Mouse (Mus musculus): ENCODE measurements around the gene B020031M17Rik. TPM values are rescaled to one million over a fixed set of nuclear protein-coding genes. Genes with fewer than 3 reads are reported as not detected.
"Not testable (repeated sequence)": the region's sequence is repeated elsewhere in the genome, so short reads cannot be mapped to it uniquely, and the experiment has no call there.

The B020031M17Rik gene
- total RNA-seq (2012; rRNA removed) (2.4 and 2.9 TPM in 2 replicates), total RNA-seq (2014; rRNA removed) (0.88 TPM in 1 of 2 replicates, not detected in the other), polyA plus RNA-seq (2012; ENCODE audit: insufficient read length, low read depth) (1.7 and 1.9 TPM in 2 replicates)

DNA sequence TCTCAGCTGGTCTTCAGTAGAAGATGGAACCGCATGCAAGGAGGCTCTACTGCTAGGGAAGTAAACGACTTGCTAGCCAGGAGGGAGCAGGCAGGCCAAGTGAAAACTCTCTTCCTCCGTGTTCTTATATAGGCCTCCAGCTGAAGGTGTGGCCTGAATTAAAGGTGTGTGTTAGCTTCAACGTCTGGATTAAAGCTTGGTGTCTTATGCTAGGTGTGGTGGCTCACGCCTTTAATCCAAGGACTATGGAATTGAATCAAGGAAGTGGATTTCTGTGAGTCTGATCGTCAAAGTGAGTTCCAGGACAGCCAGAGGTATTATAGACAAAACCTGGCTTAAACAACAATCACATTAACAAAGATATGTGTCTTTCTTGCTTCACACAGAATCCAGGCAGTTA, at the start of gene B020031M17Rik:
Gene B020031M17Rik, minus strand, starts transcription at position 101 of the 400 bp plus-strand sequence.
- H3K4me2 ChIP-seq (ENCODE audit: insufficient read depth, low read depth, poor library complexity, severe bottlenecking); H3K27ac ChIP-seq (ENCODE audit: insufficient read depth, low read depth); H3K9ac ChIP-seq (ENCODE audit: insufficient read depth, low read depth); DNase-seq (ENCODE audit: extremely low read depth); H3K36me3 ChIP-seq (replicated peaks in 1 of 2; ENCODE audit: control insufficient read depth in 1 of 2, insufficient read depth in 1 of 2, low read length in 1 of 2); H3K4me3 ChIP-seq (replicated peaks in 1 of 3; ENCODE audit: low read depth in 2 of 3, low read length in 2 of 3, poor library complexity in 1 of 3); dilution Hi-C loops (cut with MboI; ENCODE audit: extremely low pct_ligation_motif_present, extremely low pct_unique_long_range_greater_than_20kb, low sequenced_read_pairs); H3K9me3 ChIP-seq (replicated peaks; ENCODE audit: low read length); H3K27me3 ChIP-seq (replicated peaks); in situ Hi-C loops (cut with MboI; ENCODE audit: low pct_ligation_motif_present, low pct_unique_long_range_greater_than_20kb, low sequenced_read_pairs); H3K79me2 ChIP-seq (replicated peaks; ENCODE audit: control insufficient read depth, extremely low read depth, insufficient read depth, poor library complexity, severe bottlenecking): not testable (repeated sequence)
- H3K4me1 ChIP-seq (ENCODE audit: control insufficient read depth in 1 of 2, insufficient read depth in 2 of 2), result peaks cover 4 to 27% of the 10 kb centered on the region in 2 experiments

DNA sequence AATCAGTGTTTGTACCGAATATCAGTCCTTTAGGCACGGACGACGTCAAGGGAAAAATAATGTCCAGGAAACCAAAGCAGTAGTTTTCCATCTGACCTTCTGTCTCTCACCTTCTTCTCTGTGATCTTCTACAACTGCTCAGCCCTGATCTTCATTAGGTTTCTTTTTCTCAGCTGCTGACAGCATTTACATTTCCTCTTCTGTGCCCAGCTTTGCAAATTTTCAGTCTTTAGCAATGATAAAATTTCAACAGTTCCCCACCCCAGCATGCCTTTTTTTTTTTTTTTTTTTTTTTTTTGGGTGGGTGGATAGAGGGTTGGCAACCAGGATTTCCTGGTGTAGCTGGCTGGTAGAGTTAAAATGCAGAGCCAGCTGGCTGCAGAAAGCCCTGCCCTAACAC, 48.6 kb upstream of the B020031M17Rik start:
- H3K4me3 ChIP-seq (replicated peaks in 1 of 3; ENCODE audit: low read depth in 2 of 3, low read length in 2 of 3, poor library complexity in 1 of 3); H3K27ac ChIP-seq (ENCODE audit: insufficient read depth, low read depth); H3K9me3 ChIP-seq (replicated peaks; ENCODE audit: low read length); H3K79me2 ChIP-seq (replicated peaks; ENCODE audit: control insufficient read depth, extremely low read depth, insufficient read depth, poor library complexity, severe bottlenecking); H3K27me3 ChIP-seq (replicated peaks); H3K36me3 ChIP-seq (replicated peaks in 1 of 2; ENCODE audit: control insufficient read depth in 1 of 2, insufficient read depth in 1 of 2, low read length in 1 of 2); H3K4me2 ChIP-seq (ENCODE audit: insufficient read depth, low read depth, poor library complexity, severe bottlenecking); H3K4me1 ChIP-seq (ENCODE audit: control insufficient read depth in 1 of 2, insufficient read depth in 2 of 2); H3K9ac ChIP-seq (ENCODE audit: insufficient read depth, low read depth); DNase-seq (ENCODE audit: extremely low read depth); dilution Hi-C loops (cut with MboI; ENCODE audit: extremely low pct_ligation_motif_present, extremely low pct_unique_long_range_greater_than_20kb, low sequenced_read_pairs); in situ Hi-C loops (cut with MboI; ENCODE audit: low pct_ligation_motif_present, low pct_unique_long_range_greater_than_20kb, low sequenced_read_pairs): not testable (repeated sequence)

DNA sequence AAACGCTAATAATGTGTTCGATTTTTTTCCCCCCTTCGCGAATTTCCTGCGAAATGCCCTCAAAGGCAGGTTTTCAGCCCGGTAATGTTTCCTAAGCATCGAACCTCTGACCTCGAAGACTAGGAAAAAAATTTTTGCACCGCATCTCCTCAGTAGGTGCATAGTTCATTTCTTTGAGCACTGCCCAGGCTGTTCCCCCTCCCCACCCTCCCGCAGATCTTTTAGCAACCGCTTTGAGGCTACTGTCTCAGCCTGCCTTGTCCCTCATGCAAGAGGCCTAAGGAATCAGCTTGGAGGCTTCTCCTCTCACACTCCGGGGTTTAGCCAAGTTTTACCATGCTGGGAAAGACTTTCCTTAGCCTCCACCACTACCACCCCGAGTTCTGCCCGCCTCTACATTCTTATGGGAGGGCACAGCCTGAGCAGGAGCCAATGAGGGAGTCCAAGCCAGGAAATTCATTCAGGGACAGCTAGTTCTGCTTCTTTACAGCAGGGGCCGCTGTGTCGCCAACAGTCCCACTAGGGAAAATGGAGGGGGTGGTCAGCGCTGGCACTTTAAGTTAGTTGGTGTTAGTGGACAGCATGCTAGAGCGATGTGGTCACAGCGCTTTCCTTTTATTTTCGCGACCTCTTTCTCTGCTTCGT, 48.0 kb upstream of the B020031M17Rik start:
- H3K79me2 ChIP-seq (replicated peaks; ENCODE audit: control insufficient read depth, extremely low read depth, insufficient read depth, poor library complexity, severe bottlenecking); H3K27ac ChIP-seq (ENCODE audit: insufficient read depth, low read depth); H3K36me3 ChIP-seq (replicated peaks in 1 of 2; ENCODE audit: control insufficient read depth in 1 of 2, insufficient read depth in 1 of 2, low read length in 1 of 2); H3K9me3 ChIP-seq (replicated peaks; ENCODE audit: low read length); H3K9ac ChIP-seq (ENCODE audit: insufficient read depth, low read depth); H3K4me1 ChIP-seq (ENCODE audit: control insufficient read depth in 1 of 2, insufficient read depth in 2 of 2); in situ Hi-C loops (cut with MboI; ENCODE audit: low pct_ligation_motif_present, low pct_unique_long_range_greater_than_20kb, low sequenced_read_pairs); dilution Hi-C loops (cut with MboI; ENCODE audit: extremely low pct_ligation_motif_present, extremely low pct_unique_long_range_greater_than_20kb, low sequenced_read_pairs); H3K4me2 ChIP-seq (ENCODE audit: insufficient read depth, low read depth, poor library complexity, severe bottlenecking); DNase-seq (ENCODE audit: extremely low read depth); H3K4me3 ChIP-seq (replicated peaks in 1 of 3; ENCODE audit: low read depth in 2 of 3, low read length in 2 of 3, poor library complexity in 1 of 3); H3K27me3 ChIP-seq (replicated peaks): not testable (repeated sequence)

DNA sequence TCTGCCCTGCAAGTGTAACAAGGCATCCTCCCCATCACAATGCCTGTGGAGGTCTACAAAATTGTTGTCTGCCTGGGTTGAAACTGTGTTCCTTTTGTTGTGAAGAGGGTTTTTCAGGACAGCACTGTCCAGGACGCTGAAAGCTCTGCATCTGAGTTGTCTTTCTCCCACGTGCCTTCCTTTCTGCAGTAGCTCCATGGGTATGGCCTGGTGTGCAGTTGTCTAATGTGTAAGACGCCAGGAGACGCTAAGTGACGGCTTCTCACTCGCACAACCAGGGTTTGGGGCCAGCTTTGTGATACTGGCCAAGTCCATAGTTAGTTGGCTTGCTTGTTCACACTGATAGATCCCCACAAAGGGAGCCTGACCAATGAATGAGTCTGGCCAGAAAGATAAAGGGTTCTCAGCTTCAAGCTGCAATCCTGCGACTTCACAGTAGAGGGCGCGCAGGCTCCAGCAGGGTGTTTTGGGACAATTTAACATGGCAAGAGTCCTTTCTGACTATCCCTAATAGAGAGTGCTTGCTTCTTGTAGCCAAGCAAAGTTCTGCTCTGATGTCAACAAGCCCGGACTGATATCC, 41.4 kb upstream of the B020031M17Rik start:
- H3K27ac ChIP-seq (ENCODE audit: insufficient read depth, low read depth); H3K4me1 ChIP-seq (ENCODE audit: control insufficient read depth in 1 of 2, insufficient read depth in 2 of 2); H3K9ac ChIP-seq (ENCODE audit: insufficient read depth, low read depth); H3K79me2 ChIP-seq (replicated peaks; ENCODE audit: control insufficient read depth, extremely low read depth, insufficient read depth, poor library complexity, severe bottlenecking); H3K4me3 ChIP-seq (replicated peaks in 1 of 3; ENCODE audit: low read depth in 2 of 3, low read length in 2 of 3, poor library complexity in 1 of 3); in situ Hi-C loops (cut with MboI; ENCODE audit: low pct_ligation_motif_present, low pct_unique_long_range_greater_than_20kb, low sequenced_read_pairs); H3K9me3 ChIP-seq (replicated peaks; ENCODE audit: low read length); H3K27me3 ChIP-seq (replicated peaks); dilution Hi-C loops (cut with MboI; ENCODE audit: extremely low pct_ligation_motif_present, extremely low pct_unique_long_range_greater_than_20kb, low sequenced_read_pairs); H3K36me3 ChIP-seq (replicated peaks in 1 of 2; ENCODE audit: control insufficient read depth in 1 of 2, insufficient read depth in 1 of 2, low read length in 1 of 2); H3K4me2 ChIP-seq (ENCODE audit: insufficient read depth, low read depth, poor library complexity, severe bottlenecking); DNase-seq (ENCODE audit: extremely low read depth): not testable (repeated sequence)

DNA sequence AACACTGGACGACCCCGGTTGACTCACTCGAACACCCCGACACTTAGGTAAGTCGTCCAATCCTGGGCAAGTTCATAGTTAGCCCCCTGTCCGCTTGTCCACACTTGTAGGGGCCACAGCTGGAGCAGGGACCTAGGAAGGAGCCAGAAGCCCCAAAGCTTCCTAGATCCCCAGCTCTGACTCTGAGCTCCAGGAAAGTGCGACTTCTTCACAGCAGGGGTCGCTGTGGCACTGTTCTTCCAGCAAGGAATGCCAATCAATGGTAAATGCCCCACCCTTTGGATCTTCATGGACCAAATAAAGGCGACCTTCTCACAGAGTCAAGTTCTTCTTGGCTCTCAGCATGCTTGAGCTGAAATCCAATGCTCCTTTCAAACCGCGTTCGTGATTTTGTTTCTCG, 40.7 kb upstream of the B020031M17Rik start:
- dilution Hi-C loops (cut with MboI; ENCODE audit: extremely low pct_ligation_motif_present, extremely low pct_unique_long_range_greater_than_20kb, low sequenced_read_pairs); in situ Hi-C loops (cut with MboI; ENCODE audit: low pct_ligation_motif_present, low pct_unique_long_range_greater_than_20kb, low sequenced_read_pairs): not testable (repeated sequence)

DNA sequence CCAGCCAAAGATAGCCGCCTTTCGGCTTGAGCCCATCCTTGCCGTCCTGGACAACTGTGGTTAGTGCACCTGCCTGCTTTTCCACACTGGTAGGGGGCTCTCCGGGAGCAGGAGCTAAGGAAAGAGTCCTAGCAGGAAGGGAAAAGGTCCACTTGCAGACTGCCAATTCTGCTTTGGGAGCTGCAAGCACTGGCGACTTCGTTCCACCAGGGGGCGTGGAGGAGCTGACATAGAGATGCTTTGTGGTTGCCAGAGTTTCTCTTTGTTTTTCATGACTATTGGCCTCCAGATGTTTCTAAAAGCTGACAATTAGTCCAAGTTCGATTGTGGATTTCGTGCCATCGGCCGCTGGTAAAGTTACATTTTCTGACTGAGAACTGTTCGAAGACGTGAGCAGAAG, 18.6 kb upstream of the B020031M17Rik start:
- H3K27me3 ChIP-seq (replicated peaks); H3K4me3 ChIP-seq (replicated peaks in 1 of 3; ENCODE audit: low read depth in 2 of 3, low read length in 2 of 3, poor library complexity in 1 of 3); H3K79me2 ChIP-seq (replicated peaks; ENCODE audit: control insufficient read depth, extremely low read depth, insufficient read depth, poor library complexity, severe bottlenecking); H3K36me3 ChIP-seq (replicated peaks in 1 of 2; ENCODE audit: control insufficient read depth in 1 of 2, insufficient read depth in 1 of 2, low read length in 1 of 2); in situ Hi-C loops (cut with MboI; ENCODE audit: low pct_ligation_motif_present, low pct_unique_long_range_greater_than_20kb, low sequenced_read_pairs); H3K9ac ChIP-seq (ENCODE audit: insufficient read depth, low read depth); H3K27ac ChIP-seq (ENCODE audit: insufficient read depth, low read depth); H3K4me1 ChIP-seq (ENCODE audit: control insufficient read depth in 1 of 2, insufficient read depth in 2 of 2); DNase-seq (ENCODE audit: extremely low read depth); dilution Hi-C loops (cut with MboI; ENCODE audit: extremely low pct_ligation_motif_present, extremely low pct_unique_long_range_greater_than_20kb, low sequenced_read_pairs); H3K9me3 ChIP-seq (replicated peaks; ENCODE audit: low read length); H3K4me2 ChIP-seq (ENCODE audit: insufficient read depth, low read depth, poor library complexity, severe bottlenecking): not testable (repeated sequence)

More for the DNA sequence above, 40.7 kb upstream of the B020031M17Rik start:
- not testable (repeated sequence) for H3K4me3 ChIP-seq (replicated peaks in 1 of 3; ENCODE audit: low read depth in 2 of 3, low read length in 2 of 3, poor library complexity in 1 of 3); H3K27me3 ChIP-seq (replicated peaks); H3K4me1 ChIP-seq (ENCODE audit: control insufficient read depth in 1 of 2, insufficient read depth in 2 of 2); DNase-seq (ENCODE audit: extremely low read depth); H3K4me2 ChIP-seq (ENCODE audit: insufficient read depth, low read depth, poor library complexity, severe bottlenecking); H3K9me3 ChIP-seq (replicated peaks; ENCODE audit: low read length); H3K36me3 ChIP-seq (replicated peaks in 1 of 2; ENCODE audit: control insufficient read depth in 1 of 2, insufficient read depth in 1 of 2, low read length in 1 of 2); H3K27ac ChIP-seq (ENCODE audit: insufficient read depth, low read depth); H3K79me2 ChIP-seq (replicated peaks; ENCODE audit: control insufficient read depth, extremely low read depth, insufficient read depth, poor library complexity, severe bottlenecking); H3K9ac ChIP-seq (ENCODE audit: insufficient read depth, low read depth)

Measured in CH12.LX (cell line).